Mouse (Mus musculus) small intestine, adult 2 months (tissue): ENCODE results near the gene Sox8. TPM values are rescaled to one million over a fixed set of nuclear protein-coding genes. Genes with fewer than 3 reads are reported as not detected.

Source experiments
- H3K27ac ChIP-seq: fragments of 200-500 bp; 2 replicates; pipeline ENCODE4 v1.5.1; 2012; ENCODE audit warnings: low read depth, low read length, control low read depth, inconsistent platforms; ENCODE audit not compliant: insufficient read depth
- H3K27me3 ChIP-seq: fragments of 200-500 bp; 2 replicates; pipeline ENCODE4 v1.6.1; 2012; ENCODE audit warnings: mild to moderate bottlenecking, moderate library complexity, low read length, inconsistent platforms; ENCODE audit not compliant: control insufficient read depth, insufficient read depth
- H3K36me3 ChIP-seq: fragments of 200-500 bp; 2 replicates; pipeline ENCODE4 v1.6.1; 2012; ENCODE audit warnings: mild to moderate bottlenecking, low read length, control low read depth, inconsistent platforms; ENCODE audit not compliant: control insufficient read depth, insufficient read depth
- H3K4me1 ChIP-seq: fragments of 200-500 bp; 2 replicates; pipeline ENCODE4 v1.6.1; 2012; ENCODE audit warnings: low read length, inconsistent platforms, mixed read lengths; ENCODE audit not compliant: control insufficient read depth, insufficient read depth, insufficient read length
- H3K4me3 ChIP-seq: fragments of 200-500 bp; 2 replicates; pipeline ENCODE4 v1.5.1; 2012; ENCODE audit warnings: low read depth, mild to moderate bottlenecking, control low read depth, inconsistent platforms, low read length, moderate library complexity
- CTCF ChIP-seq: fragments of 200-500 bp; IDR thresholded peaks from 2 replicates; pipeline ENCODE4 v1.5.1; 2012; ENCODE audit warnings: low read depth, mild to moderate bottlenecking, control low read depth, inconsistent platforms, low read length, moderate library complexity, mixed read lengths; ENCODE audit not compliant: insufficient replicate concordance, insufficient read length; ENCODE audit errors: extremely low read depth
- POLR2A ChIP-seq: fragments of 200-500 bp; IDR thresholded peaks from 2 replicates; pipeline ENCODE4 v1.6.1; 2012; ENCODE audit warnings: low read depth, mild to moderate bottlenecking, control low read depth, inconsistent platforms, low read length, moderate library complexity
- WGBS: fragments of 180-500 bp; shearing (Covaris S2); methylation state at CpG from one replicate; pipeline ENCODE4 v1.1.7; 2018; 5-methylcytosine and 5-hydroxymethylcytosine counted together
- polyA plus RNA-seq: library from polyadenylated mRNA; depleted of rRNA; stranded (reverse); fragments of >200 nt; gene quantifications from 2 replicates; pipeline ENCODE4 v1.2.3, GENCODE M21; 2012

Sox8 gene
- polyA plus RNA-seq, 1 experiment, result 0.67 TPM

GRCm38 (mm10) chr17:25555159-25555558, 15.3 kb downstream of the Sox8 start:
- Histone ChIP-seq H3K27me3 (peaks cover 15% of the 10 kb centered on the region), H3K4me3 (no peak overlapping the region), H3K4me1 (no peaks in the 10 kb centered on the region), H3K36me3 (no peaks in the 10 kb centered on the region), H3K27ac (no peak overlapping the region)
- TF ChIP-seq POLR2A, result no peak
- no peak for TF ChIP-seq CTCF
- WGBS, result 66% methylated on average over 3 of the region's 3 CpGs

DNA sequence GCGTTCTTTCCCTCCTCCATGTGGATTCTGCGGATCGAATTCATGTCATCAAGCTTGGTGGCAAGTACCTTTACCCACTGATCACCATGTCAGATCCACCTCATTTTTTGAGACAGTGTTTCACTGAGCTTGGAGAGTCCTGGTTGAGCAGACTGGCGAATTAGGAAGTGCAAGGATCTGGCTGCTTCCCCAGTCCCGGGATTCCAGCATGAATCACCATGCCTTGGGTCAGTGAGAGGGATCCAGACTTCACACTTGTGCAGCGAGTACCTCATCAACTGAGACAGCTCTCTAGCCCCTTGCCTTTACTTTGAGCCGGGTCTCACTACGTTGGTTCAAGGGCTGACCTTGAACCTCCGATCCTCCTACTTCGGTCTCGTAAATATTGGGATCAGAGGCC, 19.2 kb downstream of the Sox8 start:
- WGBS, result 82% methylated on average over 11 of the region's 11 CpGs
- Histone ChIP-seq H3K27me3 (peaks cover 7% of the 10 kb centered on the region; the same call in 1 of the 2 replicates), H3K36me3 (no peaks in the 10 kb centered on the region), H3K27ac (no peak overlapping the region), H3K4me3 (no peak overlapping the region), H3K4me1 (no peaks in the 10 kb centered on the region)
- TF ChIP-seq CTCF, result no peak
- no peak for TF ChIP-seq POLR2A

DNA sequence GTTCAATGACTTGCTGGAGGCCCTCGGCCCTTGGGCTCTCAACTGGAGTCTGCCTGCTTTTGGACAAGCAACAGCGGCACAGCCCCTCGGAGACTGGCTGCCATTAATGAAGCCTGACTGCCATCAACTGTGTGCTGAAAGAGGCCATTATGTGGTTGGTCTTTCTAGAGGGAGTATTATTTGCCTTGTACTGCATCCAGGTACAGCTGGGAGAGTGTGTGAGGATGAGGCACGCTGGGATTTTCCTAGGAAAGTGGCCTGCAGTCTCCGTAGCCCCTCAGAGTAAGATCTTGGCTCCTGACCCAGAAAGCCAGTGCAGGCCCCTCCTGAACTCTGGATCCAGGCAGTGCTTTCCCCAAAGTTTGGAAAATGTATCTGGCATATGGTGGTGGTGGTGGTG, 20.5 kb downstream of the Sox8 start:
- Histone ChIP-seq H3K4me3 (no peak overlapping the region), H3K27ac (no peak overlapping the region), H3K4me1 (no peaks in the 10 kb centered on the region), H3K27me3 (no peaks in the 10 kb centered on the region), H3K36me3 (no peaks in the 10 kb centered on the region)
- TF ChIP-seq POLR2A (no peak), CTCF (no peak)
- 83% methylated on average over 5 of the region's 5 CpGs for WGBS

DNA sequence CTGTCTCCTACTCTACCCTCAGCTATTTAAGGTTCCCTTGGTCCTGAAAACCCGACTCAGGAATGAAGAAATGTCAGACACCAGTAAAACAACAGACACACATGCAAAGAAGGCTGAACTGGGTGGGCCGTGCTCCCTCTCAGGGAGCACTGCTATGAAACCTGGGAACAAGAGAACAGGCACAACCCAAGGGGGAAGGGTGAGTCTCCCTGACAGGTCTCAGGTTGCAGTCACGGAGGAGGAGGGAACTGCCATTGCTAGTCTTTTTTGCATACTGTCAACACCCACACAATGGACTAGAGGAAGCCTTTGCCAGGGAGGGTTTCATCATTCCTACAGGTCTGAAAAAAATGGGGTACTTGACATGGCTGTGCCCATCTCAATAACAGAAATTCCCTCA, 23.5 kb downstream of the Sox8 start:
- Histone ChIP-seq H3K4me3 (no peak overlapping the region), H3K27me3 (no peaks in the 10 kb centered on the region), H3K27ac (no peak overlapping the region), H3K4me1 (no peaks in the 10 kb centered on the region), H3K36me3 (no peaks in the 10 kb centered on the region)
- WGBS, result 33% methylated on average over 3 of the region's 3 CpGs
- TF ChIP-seq POLR2A (no peak), CTCF (no peak)

- 69% methylated on average over 4 of the region's 4 CpGs for WGBS
Measured at GRCm38 (mm10) chr17:25541768-25542167, 28.7 kb downstream of the Sox8 start.

GRCm38 (mm10) chr17:25540731-25541130, 29.8 kb downstream of the Sox8 start:
- Histone ChIP-seq H3K27me3 (no peaks in the 10 kb centered on the region), H3K27ac (no peak overlapping the region), H3K4me3 (no peak overlapping the region), H3K4me1 (no peaks in the 10 kb centered on the region), H3K36me3 (no peaks in the 10 kb centered on the region)
- 61% methylated on average over 5 of the region's 5 CpGs for WGBS
- no peak for TF ChIP-seq CTCF
- TF ChIP-seq POLR2A, result no peak

More at GRCm38 (mm10) chr17:25541768-25542167, 28.7 kb downstream of the Sox8 start:
- Histone ChIP-seq H3K4me1 (no peaks in the 10 kb centered on the region), H3K27ac (no peak overlapping the region), H3K4me3 (no peak overlapping the region), H3K27me3 (no peaks in the 10 kb centered on the region), H3K36me3 (no peaks in the 10 kb centered on the region)
- no peak for TF ChIP-seq POLR2A
- no peak for TF ChIP-seq CTCF

DNA sequence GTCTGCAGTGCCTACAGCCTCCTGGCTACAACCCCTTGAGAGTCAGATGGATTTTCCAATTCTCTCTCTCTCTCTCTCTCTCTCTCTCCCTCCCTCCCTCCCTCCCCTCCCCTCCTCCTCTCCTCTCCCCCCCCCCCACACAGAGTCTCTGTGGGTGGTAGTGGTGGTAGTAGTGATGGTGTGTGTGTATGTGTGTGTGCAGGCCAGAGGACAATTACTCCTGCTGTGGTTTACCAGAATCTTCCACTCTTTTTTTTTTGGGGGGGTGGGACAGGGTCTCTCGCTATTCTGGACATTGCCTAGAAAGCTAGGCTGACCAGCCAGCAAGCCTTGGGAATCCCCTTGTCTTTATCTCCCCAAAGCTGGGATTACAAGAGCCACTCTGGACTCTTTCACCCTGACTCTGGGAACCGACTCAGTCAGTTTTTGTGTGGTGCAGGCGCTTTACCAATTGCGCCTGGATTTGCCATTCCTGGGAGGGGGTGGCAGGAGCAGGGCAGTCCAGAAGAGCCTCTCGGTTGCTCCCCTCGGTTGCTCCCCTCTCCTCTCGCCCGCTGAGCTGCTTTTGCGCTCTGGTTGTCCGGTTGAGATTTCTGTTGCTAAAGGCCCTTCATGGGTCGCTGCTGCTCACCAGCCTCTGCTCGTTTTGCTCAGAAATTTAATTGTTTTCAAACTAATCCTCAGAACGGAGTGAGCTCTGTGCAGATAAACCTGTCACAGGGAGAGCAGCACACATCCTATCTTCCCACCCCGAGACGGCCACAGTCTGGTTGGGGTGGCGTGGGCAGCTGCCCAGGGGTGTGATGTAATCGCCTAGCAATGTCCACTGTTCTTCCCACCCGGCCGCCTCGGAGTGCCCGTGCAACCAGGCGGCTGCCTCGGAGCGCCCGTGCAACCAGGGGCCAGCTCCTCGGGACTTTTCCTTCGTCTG, 31.3 kb downstream of the Sox8 start:
- WGBS, result 42% methylated on average over 27 of the region's 27 CpGs
- Histone ChIP-seq H3K27ac (no peak overlapping the region), H3K4me1 (no peaks in the 10 kb centered on the region)

More for the DNA sequence above, 31.3 kb downstream of the Sox8 start:
- TF ChIP-seq POLR2A (no peak), CTCF (no peak)
- Histone ChIP-seq H3K4me3 (no peak overlapping the region), H3K27me3 (no peaks in the 10 kb centered on the region), H3K36me3 (no peaks in the 10 kb centered on the region)
